Mouse (Mus musculus): ENCODE data around the gene Gm42674. TPM values are rescaled to one million over a fixed set of nuclear protein-coding genes. Genes with fewer than 3 reads are reported as not detected.

Gene Gm42674
- total RNA-seq, 4 experiments from 2014 or later: not detected

- DNase-seq (ENCODE audit: low spot score in 2 of 2): no peak
Measured at GRCm38 (mm10) chr3:90598212-90598611, 3.5 kb upstream of the Gm42674 start.

GRCm38 (mm10) chr3:90599401-90599800, 2.3 kb upstream of the Gm42674 start:
- DNase-seq (ENCODE audit: low spot score in 2 of 2): no peak

- DNase-seq (ENCODE audit: low spot score in 2 of 2): no peak
Measured at GRCm38 (mm10) chr3:90600036-90600435, 1.7 kb upstream of the Gm42674 start.

- no peak for DNase-seq (ENCODE audit: low spot score in 2 of 2)
Measured at GRCm38 (mm10) chr3:90600458-90601195, 1.1 kb upstream of the Gm42674 start.

- no peak for DNase-seq (ENCODE audit: low spot score in 2 of 2)
Measured at GRCm38 (mm10) chr3:90603623-90604022, 1.9 kb downstream of the Gm42674 start, which contains the start of gene S100a4. TSS of gene S100a4 (plus strand) at chr3:90603771.

- peak in 1 of 2 experiments; percentile 47 for DNase-seq (ENCODE audit: low spot score in 2 of 2)
Measured at GRCm38 (mm10) chr3:90604416-90604815, 2.7 kb downstream of the Gm42674 start.

GRCm38 (mm10) chr3:90605049-90605448, 3.3 kb downstream of the Gm42674 start:
- DNase-seq (ENCODE audit: low spot score in 2 of 2): no peak

- DNase-seq (ENCODE audit: low spot score in 2 of 2): no peak
Measured at GRCm38 (mm10) chr3:90605736-90606135, 4.0 kb downstream of the Gm42674 start.

- DNase-seq (ENCODE audit: low spot score in 2 of 2): no peak
Measured at GRCm38 (mm10) chr3:90606185-90606584, 4.5 kb downstream of the Gm42674 start.

GRCm38 (mm10) chr3:90607361-90607760, 5.7 kb downstream of the Gm42674 start:
- DNase-seq (ENCODE audit: low spot score in 2 of 2): no peak

- DNase-seq (ENCODE audit: low spot score in 2 of 2): no peak
Measured at GRCm38 (mm10) chr3:90608223-90608622, 6.5 kb downstream of the Gm42674 start, which contains the start of gene S100a5. TSS of gene S100a5 (plus strand) at chr3:90608523.

GRCm38 (mm10) chr3:90609102-90609501, 7.4 kb downstream of the Gm42674 start:
- DNase-seq (ENCODE audit: low spot score in 2 of 2): no peak

GRCm38 (mm10) chr3:90611494-90611893, 9.8 kb downstream of the Gm42674 start:
- DNase-seq (ENCODE audit: low spot score in 2 of 2): no peak

GRCm38 (mm10) chr3:90612061-90612460, 10.4 kb downstream of the Gm42674 start:
- no peak for DNase-seq (ENCODE audit: low spot score in 2 of 2)

GRCm38 (mm10) chr3:90612728-90613291, 11.1 kb downstream of the Gm42674 start, which contains the start of gene S100a6:
TSS of gene S100a6 (plus strand) at chr3:90612882.
- DNase-seq (ENCODE audit: low spot score in 2 of 2): no peak

GRCm38 (mm10) chr3:90613461-90614147, 11.9 kb downstream of the Gm42674 start:
- no peak for DNase-seq (ENCODE audit: low spot score in 2 of 2)

- no peak for DNase-seq (ENCODE audit: low spot score in 2 of 2)
Measured at GRCm38 (mm10) chr3:90614148-90614530, 12.4 kb downstream of the Gm42674 start.

GRCm38 (mm10) chr3:90614611-90615251, 13.0 kb downstream of the Gm42674 start:
- DNase-seq (ENCODE audit: low spot score in 2 of 2): no peak

GRCm38 (mm10) chr3:90615415-90615814, 13.7 kb downstream of the Gm42674 start:
- peak; percentile 68 to 71 for DNase-seq (ENCODE audit: low spot score in 2 of 2)

- no peak for DNase-seq (ENCODE audit: low spot score in 2 of 2)
Measured at GRCm38 (mm10) chr3:90615911-90616310, 14.2 kb downstream of the Gm42674 start.

- no peak for DNase-seq (ENCODE audit: low spot score in 2 of 2)
Measured at GRCm38 (mm10) chr3:90617586-90617985, 15.9 kb downstream of the Gm42674 start.

- DNase-seq (ENCODE audit: low spot score in 2 of 2): no peak
Measured at GRCm38 (mm10) chr3:90621552-90621951, 19.8 kb downstream of the Gm42674 start.

Measured in layer of hippocampus, adult 8-10 months (tissue).